Mouse (Mus musculus): ENCODE data around the gene Cd83. TPM values are rescaled to one million over a fixed set of nuclear protein-coding genes. Genes with fewer than 3 reads are reported as not detected.

The Cd83 gene
- total RNA-seq, 2 experiments from 2014 or later: 6.9 to 8.5 TPM

DNA sequence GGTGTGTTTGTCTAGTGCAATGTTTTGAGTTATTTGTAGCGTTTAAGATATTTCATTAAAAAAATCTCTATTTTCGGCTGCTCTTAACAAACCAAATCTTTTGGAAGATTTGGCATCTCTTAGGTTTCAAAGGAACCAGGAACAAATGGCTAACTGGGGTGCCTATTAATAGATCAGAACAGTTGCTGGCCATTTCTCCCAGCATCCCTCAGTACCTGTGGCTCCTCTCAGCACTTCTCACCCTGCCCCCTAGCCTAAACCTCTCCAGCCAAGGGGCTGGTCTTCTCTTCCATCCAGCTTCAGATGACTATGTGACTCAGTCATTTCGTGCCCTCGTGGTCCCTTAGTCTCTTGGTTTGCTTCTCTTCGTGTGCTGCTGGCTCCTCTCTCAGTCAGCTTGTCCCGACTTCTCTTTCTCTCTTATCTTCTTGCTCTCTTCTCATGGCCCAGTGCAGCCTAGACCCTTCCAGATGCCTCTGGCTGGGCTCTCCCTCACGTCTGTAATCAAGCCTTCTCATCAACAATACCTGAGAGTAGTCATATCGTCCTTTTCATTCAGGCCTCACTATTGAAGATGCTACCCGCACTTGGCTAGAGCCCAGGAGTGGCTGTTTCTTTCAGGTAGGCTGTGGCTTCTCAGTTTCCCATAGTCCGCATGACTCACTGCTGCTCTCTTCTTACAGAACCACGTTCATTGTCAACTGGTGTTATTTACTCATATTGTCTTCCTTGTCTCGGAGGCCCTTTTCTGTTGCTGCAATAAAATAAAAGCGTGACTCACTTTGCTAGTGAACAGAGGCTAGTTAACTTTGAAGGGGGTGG lies 9.8 kb upstream of the Cd83 start:
- no peak for DNase-seq (ENCODE audit: low spot score in 2 of 2)

DNA sequence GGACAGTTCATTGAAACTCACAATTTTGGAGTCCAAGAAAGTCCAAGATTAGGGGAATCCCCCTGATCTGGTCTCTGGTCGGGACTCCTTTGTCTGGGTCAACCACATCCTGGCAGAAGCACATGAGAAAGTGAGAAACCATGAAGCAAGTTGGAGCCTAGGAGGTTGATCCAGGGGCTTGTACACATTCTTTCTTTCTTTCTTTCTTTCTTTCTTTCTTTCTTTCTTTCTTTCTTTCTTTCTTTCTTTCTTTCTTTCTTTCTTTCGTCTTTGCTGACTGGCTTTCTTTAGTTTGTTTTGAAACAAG lies 9.2 kb upstream of the Cd83 start:
- DNase-seq (ENCODE audit: low spot score in 2 of 2): no peak

DNA sequence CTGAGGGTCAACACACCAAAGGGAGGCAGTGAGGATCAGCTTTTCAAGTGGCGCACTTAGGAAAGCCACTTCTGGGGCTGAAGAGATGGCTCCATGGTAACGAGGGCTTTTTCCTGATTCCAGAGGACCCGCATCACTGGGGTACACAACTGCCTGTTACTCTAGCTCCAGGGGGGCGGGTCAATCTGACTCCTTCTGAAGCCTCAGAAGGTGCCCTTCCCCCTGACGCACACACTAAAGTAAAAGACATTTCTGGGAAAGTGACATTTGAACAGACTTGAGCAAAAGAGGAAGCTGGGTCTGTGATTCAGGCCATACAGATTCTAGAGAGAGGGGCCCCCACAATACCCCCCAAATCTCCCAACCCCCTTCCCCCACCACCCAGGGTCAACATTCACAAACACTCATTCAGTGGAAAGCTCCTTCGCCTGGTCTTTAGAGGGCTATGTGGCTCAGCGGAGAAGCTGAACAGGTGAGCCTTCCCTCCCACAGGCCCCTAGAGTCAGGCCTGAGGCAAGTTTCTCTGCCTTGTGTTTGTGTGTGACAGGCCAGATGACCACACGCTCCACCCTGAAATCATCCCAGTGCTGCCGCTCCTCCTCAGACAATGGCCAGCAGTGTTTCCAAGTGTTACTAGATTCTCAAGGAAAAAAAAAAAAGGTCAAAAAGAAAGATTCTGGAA lies 7.1 kb upstream of the Cd83 start:
- DNase-seq (ENCODE audit: low spot score in 2 of 2): no peak

DNA sequence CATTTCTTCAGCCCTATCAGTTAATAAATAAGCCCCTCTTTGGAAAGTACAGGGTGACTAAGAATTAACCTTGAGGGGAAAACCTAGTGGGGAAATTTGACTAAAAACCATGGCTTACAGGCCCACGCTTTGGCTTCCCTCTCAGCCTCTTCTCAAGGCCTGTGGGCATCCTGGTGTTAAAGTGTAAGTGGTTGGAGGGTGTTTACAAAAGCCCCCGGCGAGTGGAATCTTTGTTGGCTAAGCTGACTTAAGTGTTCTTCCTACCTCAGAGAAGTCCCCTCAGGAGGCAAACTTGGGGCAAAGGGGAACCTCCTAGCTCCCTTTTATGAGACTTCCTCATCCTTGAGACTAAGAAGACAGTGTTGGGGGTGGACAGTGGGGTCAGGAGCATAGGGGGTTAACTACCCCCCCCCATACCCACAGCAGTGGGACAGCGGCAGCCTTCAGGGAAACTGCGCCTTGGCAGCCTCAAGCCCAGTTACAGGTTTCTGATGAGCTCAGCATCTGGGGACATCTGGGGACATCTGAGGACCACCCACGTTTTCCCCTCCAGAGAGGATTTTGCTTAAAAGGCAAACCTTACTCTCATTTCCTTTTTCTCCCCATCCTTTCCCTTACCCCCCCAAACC lies 6.4 kb upstream of the Cd83 start:
- DNase-seq (ENCODE audit: low spot score in 2 of 2): no peak

DNA sequence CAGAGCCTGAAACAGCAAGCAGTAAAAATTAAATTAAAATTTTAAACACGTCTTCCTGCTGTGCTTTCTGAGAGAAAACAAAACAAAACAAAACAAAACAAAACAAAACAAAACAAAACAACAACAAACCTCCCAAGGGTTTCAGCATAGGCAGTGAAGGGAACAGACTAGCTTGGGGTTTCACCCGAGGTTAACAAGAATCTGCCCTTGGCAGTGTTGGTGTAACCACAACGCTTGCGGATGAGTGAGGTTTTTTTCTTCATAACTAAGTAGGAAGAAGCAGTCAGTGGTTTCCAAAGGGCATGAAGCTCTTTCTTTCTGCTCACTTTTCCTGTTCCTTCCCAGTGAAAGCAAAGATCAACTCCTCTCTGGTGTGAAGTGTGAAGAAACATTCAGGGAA lies 5.6 kb upstream of the Cd83 start:
- no peak for DNase-seq (ENCODE audit: low spot score in 2 of 2)

DNA sequence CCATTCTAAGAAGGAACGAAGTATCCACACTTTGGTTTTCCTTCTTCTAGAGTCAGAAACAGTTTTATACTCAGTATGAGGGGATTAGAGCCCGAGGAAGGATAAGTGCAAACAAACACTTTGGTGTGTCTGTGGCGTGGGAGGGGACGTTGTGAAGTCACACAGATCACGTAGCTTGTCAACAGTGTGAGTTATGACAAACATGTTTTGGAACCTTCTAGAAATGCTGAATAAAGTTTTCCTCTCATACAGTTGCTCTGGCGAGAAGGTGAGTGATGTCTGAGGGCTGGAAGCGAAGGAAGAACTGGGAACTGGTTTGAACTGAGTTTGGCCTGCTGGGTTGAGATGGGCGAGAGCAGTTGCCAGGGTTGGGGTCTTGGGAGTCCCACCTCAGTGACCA lies 4.5 kb upstream of the Cd83 start:
- DNase-seq (ENCODE audit: low spot score in 2 of 2): no peak

DNA sequence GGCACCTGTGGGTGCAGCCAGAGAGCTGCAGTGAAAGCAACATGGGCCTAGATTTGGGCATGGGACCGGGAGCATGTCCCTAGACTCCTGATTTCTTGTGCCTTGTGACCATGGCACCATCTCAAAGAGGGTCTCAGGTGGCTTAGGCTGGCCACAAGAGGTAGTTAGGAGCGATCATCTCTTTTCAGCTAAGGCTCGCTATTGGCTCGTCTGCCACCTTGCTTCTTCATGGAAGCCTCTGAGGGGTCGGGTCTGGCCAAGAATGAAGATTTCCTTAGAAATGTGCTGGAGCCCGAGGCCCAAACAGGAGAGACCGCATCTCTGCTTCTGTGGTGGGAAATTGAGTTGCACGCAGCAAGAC lies 1.1 kb downstream of the Cd83 start:
- DNase-seq (ENCODE audit: low spot score in 2 of 2): no peak

DNA sequence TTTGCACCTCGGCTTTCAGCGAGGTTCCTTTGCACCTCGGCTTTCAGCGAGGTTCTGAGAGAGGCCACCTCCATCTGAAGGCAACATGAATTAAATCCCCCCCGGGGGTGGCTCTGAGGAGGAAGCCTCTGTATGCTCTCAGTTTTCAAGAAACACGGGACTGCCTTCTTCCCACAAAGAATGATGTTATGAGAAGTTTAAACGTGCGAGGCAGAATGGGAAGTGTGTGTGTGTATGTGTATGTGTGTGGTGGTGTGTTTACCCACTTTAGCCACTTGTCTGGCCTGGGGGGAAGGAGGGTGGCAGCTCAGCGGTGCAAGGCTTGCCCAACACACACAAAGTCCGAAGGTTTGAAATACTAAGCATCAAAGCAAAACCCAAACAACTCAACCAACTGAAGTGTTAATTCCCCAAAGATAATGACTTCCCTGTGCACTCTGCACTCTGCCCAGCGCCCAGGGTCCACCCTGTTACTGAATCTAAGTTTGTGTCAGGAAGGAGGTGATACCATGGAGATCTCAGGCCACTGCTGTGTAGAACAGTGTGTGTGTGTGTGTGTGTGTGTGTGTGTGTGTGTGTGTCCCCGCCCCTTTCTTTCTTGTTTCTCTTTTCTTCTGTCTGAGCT lies 1.7 kb downstream of the Cd83 start:
- DNase-seq (ENCODE audit: low spot score in 2 of 2): no peak

DNA sequence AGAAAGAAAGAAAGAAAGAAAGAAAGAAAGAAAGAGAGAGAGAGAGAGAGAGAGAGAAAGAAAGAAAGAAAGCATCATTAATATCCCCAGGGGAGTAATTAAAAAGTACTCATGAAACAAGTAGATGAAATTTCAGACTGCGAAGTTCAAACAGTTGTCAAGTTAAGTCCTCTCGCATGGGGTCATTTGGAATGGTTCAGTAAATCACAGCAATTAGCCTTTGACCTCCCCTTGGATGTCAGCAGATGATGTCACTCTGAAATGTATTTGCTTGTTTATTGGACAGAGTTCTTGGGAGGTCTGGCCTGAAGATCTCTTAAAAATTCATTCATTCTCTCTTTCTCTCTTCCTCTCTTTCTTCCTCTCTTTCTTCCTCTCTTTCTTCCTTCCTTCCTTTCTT lies 2.7 kb downstream of the Cd83 start:
- no peak for DNase-seq (ENCODE audit: low spot score in 2 of 2)

DNA sequence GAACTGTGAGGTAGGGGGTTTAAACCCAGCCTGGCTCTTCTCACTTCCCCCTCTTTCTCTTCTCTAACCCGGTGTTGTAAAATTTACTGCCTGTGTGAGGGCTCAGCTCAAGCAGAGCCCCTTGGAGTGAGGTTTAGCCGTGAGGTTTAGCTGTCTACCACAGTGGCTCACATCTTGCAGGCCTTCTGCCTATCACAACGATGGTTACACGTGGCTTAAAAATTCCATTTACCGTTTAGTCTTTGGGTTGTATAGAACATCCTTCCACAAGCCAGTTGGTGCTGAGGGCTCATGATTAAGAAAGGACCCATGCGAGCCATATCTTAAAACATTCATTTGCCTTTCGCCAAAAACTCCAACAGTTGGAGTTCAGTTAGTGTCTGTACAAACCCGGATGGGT lies 3.5 kb downstream of the Cd83 start:
- no peak for DNase-seq (ENCODE audit: low spot score in 2 of 2)

DNA sequence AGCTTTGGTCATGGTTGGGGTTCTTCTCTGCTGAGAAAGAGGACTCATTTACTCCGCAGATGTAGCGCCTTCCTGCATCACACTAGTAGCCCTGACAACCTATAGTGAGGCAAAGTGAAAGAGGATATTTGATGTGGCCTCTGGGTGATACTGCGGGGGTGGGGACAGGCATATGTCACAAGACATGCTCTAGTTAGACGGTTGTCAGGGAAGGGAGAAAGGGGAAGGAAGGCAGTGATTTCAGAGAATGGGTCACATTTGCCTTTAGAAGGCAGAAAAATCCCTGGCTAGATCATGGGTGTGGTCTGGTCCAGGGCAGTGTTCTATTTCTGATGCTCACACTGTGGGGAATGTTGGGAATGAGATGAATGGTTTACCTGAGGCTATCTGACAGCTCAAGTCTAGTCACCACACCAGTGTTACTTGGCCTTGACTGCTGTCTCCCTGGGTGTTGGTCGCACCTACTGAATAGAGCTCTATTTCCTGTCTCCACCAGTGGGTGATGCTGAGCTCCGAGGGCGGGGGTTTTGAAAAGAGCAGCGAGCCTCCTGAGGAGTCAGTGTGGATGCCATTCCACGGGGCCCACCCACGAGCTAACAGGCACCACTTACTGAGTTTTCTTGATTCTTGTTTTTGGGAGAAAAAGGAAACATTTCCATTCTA lies 4.5 kb downstream of the Cd83 start:
- DNase-seq (ENCODE audit: low spot score in 2 of 2): no peak

DNA sequence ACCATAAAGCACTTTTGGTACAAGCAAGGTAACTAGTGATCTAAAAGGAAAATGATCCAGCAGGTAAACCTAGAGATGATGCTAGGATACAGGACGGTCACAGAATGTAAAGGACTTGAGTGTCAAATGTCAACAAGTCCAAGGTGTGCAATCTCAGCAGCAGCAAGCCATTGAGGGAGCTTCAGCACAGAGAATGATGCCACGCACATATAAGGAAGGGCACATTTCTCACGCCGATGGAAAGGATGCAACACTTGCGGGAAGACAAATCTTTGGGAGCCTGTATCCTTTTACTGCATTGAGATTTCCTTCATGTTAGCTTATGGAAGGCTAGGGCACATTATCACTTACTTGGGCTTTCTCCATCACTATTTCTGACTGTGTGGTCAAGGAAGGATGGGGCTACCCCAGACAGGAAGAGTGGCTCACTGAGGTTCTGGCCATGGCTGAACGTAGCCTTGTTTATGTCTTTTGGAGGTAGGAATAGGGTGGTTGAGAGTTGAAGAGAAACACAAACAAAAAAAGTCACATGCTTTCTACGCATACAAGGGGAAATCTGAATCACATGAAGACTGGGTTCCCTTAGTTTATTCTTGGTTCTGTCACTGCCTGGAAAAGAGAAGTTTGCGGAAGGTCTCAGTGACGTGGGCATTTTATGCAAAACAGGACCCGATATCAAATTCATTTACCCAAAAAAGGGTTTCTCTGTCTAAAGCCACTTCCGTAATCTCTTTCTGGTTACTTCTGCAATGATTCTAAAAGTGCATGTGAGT lies 5.8 kb downstream of the Cd83 start:
- no peak for DNase-seq (ENCODE audit: low spot score in 2 of 2)

DNA sequence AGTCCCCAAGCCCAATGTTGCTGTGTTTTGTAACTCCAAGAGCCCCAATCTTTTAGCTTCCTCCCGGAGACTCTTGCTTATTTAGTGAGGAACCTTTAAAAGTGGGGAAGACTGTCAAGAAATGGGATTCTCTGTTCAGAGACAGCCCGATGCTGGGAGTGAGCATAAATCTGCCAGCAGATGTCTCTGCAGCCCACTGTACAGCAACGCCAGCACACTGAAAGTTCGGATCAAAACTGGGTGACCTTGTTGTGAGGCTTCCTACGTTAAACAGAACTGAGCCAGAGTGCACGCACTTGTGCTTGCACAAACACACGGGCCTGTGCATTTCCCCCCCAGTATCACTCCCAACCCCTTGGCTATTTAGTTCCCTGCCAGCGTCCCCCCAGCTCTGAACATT lies 10.8 kb downstream of the Cd83 start:
- DNase-seq (ENCODE audit: low spot score in 2 of 2): peak; percentile 33 to 62

DNA sequence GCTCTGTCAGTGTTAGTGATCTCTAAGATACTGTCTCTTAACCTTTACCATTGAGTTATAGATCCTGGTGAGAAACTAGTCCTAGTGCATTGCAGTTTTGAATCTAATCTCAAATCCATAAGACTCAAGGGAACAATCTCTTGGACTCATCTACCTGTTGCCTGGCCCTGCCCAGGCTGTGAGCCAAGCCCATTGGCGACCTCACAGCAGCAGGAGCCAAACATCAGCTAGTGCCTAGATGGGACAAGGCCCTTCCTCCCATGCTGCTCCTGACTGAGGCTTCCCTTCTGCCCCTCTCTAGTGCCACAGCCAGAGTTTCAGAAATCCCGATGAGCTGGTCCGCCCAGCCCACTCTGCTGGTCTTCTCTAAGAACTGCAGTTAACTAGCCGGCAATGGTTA lies 14.1 kb downstream of the Cd83 start:
- no peak for DNase-seq (ENCODE audit: low spot score in 2 of 2)

DNA sequence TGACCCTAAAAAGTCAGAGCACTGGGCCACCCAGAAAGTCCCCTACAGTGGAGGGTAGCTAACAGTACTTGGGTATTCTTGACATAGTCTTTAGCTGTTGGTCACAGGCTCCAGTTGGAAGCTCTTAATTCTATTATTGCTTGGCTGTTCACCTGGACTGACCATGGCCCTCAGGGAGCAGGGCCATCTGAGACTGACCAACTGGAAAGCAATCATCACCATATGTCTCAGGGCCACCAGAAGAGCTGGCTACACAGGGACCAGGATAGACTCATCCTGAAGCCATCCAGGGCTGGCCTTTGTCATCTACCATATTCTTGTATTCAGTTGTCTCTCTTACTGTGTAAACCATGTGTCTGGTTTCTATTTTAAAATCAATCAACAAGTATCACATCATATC lies 15.6 kb downstream of the Cd83 start:
- no peak for DNase-seq (ENCODE audit: low spot score in 2 of 2)

DNA sequence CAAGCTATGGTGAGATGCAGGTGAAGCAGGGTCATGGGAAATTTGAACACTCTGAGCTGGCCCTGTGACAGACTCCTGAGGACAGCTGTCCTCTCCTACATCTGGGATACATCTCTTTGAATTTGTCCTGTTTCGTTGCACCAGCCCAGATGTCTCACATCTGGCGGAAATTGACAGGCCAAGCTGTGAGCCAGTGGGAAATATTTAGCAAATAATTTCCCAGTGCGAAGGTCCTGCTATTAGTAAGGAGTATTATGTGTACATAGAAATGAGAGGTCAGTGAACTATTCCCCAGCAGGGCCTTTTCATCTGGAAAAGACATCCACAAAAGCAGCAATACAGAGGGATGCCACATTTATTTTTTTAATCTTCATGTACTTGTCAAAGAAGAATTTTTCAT lies 17.4 kb downstream of the Cd83 start:
- no peak for DNase-seq (ENCODE audit: low spot score in 2 of 2)

DNA sequence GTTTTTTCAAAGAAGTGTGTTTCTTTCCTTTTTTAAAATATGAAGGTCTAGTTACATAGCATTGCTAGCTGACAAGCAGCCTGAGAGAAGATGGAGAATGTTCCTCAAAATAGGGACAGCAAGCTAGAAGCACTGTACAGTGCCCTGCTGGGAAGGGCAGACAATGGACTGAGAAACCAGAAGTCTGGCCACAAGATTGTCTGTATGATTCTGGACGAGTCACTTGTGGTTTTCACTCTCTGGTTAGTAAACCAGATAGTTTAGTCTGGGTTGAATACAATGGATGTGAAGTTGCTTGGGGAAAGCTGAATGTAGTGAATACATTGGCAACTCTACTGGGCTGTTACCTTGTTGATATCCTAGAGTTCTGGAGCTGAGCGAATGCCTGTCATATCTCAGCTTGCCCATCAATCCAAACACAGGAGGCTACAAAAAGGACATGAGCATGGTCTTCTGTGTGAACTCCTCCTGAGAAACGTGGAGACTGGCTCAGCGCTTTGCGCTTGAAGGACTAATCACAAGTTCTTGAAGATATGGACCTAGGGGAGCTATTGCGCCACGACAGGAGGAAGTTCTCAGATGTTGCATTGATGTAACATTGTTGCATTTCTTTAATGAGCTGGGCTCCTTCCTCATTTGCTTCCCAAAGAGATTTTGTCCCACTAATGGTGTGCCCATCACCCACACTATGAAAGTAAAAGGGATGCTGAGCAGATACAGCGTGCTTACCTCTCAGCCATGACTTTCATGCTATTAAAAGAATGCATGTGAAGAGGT lies 18.0 kb downstream of the Cd83 start:
- DNase-seq (ENCODE audit: low spot score in 2 of 2): no peak

DNA sequence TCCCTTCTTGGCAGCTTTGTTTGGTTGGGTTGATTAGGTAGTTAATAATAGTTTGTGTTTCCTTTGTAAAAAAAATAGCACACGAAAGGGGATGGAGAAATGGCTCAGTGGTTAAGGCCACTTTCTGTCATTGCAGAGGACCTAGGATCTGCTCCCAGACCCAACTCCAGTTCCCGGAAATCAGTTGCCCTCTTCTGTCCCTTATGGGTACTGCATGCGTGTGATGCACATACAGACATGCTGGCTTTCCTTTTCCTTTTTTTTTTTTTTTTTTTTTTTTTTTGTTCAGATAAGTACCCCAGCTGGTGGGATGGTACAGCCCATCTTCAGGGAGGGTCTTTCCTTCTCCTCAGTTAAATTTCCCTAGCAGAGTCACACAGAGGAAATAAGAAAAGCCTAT lies 20.1 kb downstream of the Cd83 start:
- no peak for DNase-seq (ENCODE audit: low spot score in 2 of 2)

DNA sequence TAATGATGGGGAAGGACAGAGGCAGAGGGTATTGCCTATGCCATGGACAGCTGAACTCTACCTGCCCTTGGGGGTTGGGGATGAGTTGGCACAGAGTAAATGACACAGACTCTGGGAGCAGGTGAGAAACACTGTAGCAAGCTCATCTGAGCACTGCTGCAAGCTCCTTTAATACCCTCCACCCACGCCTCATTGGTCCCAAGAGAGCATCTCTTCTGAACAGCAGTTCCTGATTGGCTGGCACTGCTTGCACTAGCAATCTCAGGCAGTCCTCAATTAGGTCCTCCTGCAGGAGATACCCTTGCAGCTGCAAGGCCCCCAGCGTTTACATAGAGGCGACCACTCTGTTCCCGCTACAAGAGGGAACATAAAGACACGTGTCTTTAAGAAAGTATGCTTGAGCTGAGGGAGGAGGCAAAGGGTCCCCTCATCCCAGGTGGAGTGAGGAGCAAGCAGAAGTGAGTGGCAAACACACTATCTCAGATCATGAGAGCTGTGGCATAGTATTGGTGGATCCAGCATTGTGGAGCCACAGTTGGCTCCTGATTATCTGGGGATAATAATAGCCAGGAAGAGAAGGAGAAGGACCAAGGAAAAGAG lies 20.7 kb downstream of the Cd83 start:
- no peak for DNase-seq (ENCODE audit: low spot score in 2 of 2)
